8 mouse cellular contexts compared by ENCODE assay signal in genomic region chr11:119215038-119215904, GRCm38 (mm10). TPM values are rescaled to one million over a fixed set of nuclear protein-coding genes. Genes with fewer than 3 reads are reported as not detected.
A peak's percentile ranks its signal among the peaks of the same experiment; 100 is the strongest.
DNase-seq lines count a peak whose midpoint lies in the region; ATAC-seq and TF ChIP-seq lines count a peak whose summit lies in the region.

No protein-coding gene starts in this region.

- peak overlapping the region; percentile 87 for H3K27ac ChIP-seq in heart, embryonic 10.5 days
- H3K27ac ChIP-seq in neural tube, embryonic 15.5 days (replicated peaks) = peak overlapping the region; percentile 85

- peak overlapping the region; percentile 50 for H3K4me2 ChIP-seq in neural tube, embryonic 15.5 days

- H3K27me3 ChIP-seq in heart, embryonic 10.5 days (ENCODE audit: insufficient read depth, poor library complexity, severe bottlenecking) = 0 out of 2 replicates have a peak, but pooled peaks cover 5% of the 10 kb centered on the region
- H3K27me3 ChIP-seq in neural tube, embryonic 15.5 days (replicated peaks) = no peaks in the 10 kb centered on the region

- H3K36me3 ChIP-seq in heart, embryonic 10.5 days = peaks cover 7% of the 10 kb centered on the region
- H3K36me3 ChIP-seq in neural tube, embryonic 15.5 days = no peaks in the 10 kb centered on the region

- H3K4me3 ChIP-seq in heart, embryonic 10.5 days = peak overlapping the region; percentile 58
- no peak overlapping the region for H3K4me3 ChIP-seq in lung, adult 2 months (replicated peaks; ENCODE audit: extremely low read depth, low read depth, low read length)
- 0 out of 2 replicates have a peak overlapping the region, but pooled peaks have one; percentile 0 for H3K4me3 ChIP-seq in neural tube, embryonic 15.5 days (replicated peaks)

- ATAC-seq in neural tube, embryonic 15.5 days (ENCODE audit: low FRiP score) = peak; percentile 77

- peaks cover 62% of the 10 kb centered on the region for H3K4me1 ChIP-seq in heart, embryonic 10.5 days
- peaks cover 8% of the 10 kb centered on the region; the same call in 1 of the 2 replicates for H3K4me1 ChIP-seq in lung, adult 2 months (ENCODE audit: control insufficient read depth, insufficient read depth, low read length)
- H3K4me1 ChIP-seq in neural tube, embryonic 15.5 days = peaks cover 65% of the 10 kb centered on the region

- TF ChIP-seq POLR2A in lung, adult 2 months (IDR thresholded peaks at IDR 0.05; ENCODE audit: borderline replicate concordance, extremely low read depth, low read depth, low read length) = peak; percentile 11; the same call in 1 of the 2 replicates

- DNase-seq in 3134 (ENCODE audit: extremely low read depth, insufficient read length, low spot score) (peak; percentile 83), adipocyte (ENCODE audit: low spot score) (peak; percentile 94)
- peak; percentile 78 for DNase-seq in embryo, embryonic 11 days
- peak; percentile 89 for DNase-seq in heart, embryonic 10.5 days (ENCODE audit: low spot score)
- DNase-seq in kidney, adult 8-10 months = peak; percentile 40 to 48
- peak; percentile 64 for DNase-seq in lung, adult 2 months
- DNase-seq in right cerebral cortex, postnatal 36 days (ENCODE audit: low spot score in 2 of 2) = no peak

- TF ChIP-seq CTCF in lung, adult 2 months (IDR thresholded peaks at IDR 0.05; ENCODE audit: insufficient read depth, low read length) = 0 out of 2 replicates have a peak, but pooled peaks have one; percentile 8

- WGBS in heart, embryonic 10.5 days = 6% methylated on average over 18 of the region's 18 CpGs
- WGBS in lung, adult 2 months = 3% methylated on average over 18 of the region's 18 CpGs
- WGBS in neural tube, embryonic 15.5 days = 12% methylated on average over 18 of the region's 18 CpGs

- no peaks in the 10 kb centered on the region for H3K9me3 ChIP-seq in heart, embryonic 10.5 days
- no peaks in the 10 kb centered on the region for H3K9me3 ChIP-seq in neural tube, embryonic 15.5 days (replicated peaks)

- H3K9ac ChIP-seq in neural tube, embryonic 15.5 days (replicated peaks) = peak overlapping the region; percentile 1; the same call in 1 of the 2 replicates

RNA-seq across cellular contexts. Expression of gene Tbc1d16, which starts 13.0 kb away (rescaled TPM):
- polyA plus RNA-seq in heart, embryonic 10.5 days (2016; fragmentation: Nextera tagmentation; extraction: Ambion mirVana) = 7.4 and 8.6 TPM in 2 replicates
- 15.8 and 17.6 TPM in 2 replicates for polyA plus RNA-seq in lung, adult 2 months (2012; rRNA removed)
- 43.9 and 47.4 TPM in 2 replicates for polyA plus RNA-seq in neural tube, embryonic 15.5 days (2015; fragmentation: Nextera tagmentation; extraction: Ambion mirVana)

RNA-seq across cellular contexts. Expression of gene Ccdc40, which starts 13.1 kb away (rescaled TPM):
- polyA plus RNA-seq in heart, embryonic 10.5 days (2016; fragmentation: Nextera tagmentation; extraction: Ambion mirVana) = 4.6 and 9.3 TPM in 2 replicates
- 9.7 and 12.0 TPM in 2 replicates for polyA plus RNA-seq in lung, adult 2 months (2012; rRNA removed)
- polyA plus RNA-seq in neural tube, embryonic 15.5 days (2015; fragmentation: Nextera tagmentation; extraction: Ambion mirVana) = 12.6 and 13.2 TPM in 2 replicates

RNA-seq across cellular contexts. Expression of gene Gaa, which starts 52.4 kb away (rescaled TPM):
- 57.3 and 97.3 TPM in 2 replicates for polyA plus RNA-seq in heart, embryonic 10.5 days (2016; fragmentation: Nextera tagmentation; extraction: Ambion mirVana)
- 188 and 192 TPM in 2 replicates for polyA plus RNA-seq in lung, adult 2 months (2012; rRNA removed)
- polyA plus RNA-seq in neural tube, embryonic 15.5 days (2015; fragmentation: Nextera tagmentation; extraction: Ambion mirVana) = 102 and 105 TPM in 2 replicates

Comparison
In these comparisons a context has a peak if more than half of its experiments do, and no peak if none do; other contexts are left out.
1. DNase-seq: peak in 3134 (single experiment), adipocyte (single experiment), embryo, embryonic 11 days (single experiment), heart, embryonic 10.5 days (single experiment), kidney, adult 8-10 months (2 of 2) and lung, adult 2 months (single experiment); none in right cerebral cortex, postnatal 36 days (0 of 2).